Mouse (Mus musculus) adrenal gland, postnatal 14 days (tissue): ENCODE measurements at regions not wholly inside any gene's neighbourhood (a gene's known extent, or its start where the extent isn't known, plus 50 kb on each side); places are given as distances from the start of the nearest gene placed in this dataset.

Source experiments
- DNase-seq: peaks from one replicate; pipeline ENCODE4 v3.0.0; 2021; ENCODE audit warnings: mixed read lengths

- no peak for DNase-seq
Measured at GRCm38 (mm10) chr8:29765831-29766230, 2318.4 kb downstream of the Poteg start.

DNA sequence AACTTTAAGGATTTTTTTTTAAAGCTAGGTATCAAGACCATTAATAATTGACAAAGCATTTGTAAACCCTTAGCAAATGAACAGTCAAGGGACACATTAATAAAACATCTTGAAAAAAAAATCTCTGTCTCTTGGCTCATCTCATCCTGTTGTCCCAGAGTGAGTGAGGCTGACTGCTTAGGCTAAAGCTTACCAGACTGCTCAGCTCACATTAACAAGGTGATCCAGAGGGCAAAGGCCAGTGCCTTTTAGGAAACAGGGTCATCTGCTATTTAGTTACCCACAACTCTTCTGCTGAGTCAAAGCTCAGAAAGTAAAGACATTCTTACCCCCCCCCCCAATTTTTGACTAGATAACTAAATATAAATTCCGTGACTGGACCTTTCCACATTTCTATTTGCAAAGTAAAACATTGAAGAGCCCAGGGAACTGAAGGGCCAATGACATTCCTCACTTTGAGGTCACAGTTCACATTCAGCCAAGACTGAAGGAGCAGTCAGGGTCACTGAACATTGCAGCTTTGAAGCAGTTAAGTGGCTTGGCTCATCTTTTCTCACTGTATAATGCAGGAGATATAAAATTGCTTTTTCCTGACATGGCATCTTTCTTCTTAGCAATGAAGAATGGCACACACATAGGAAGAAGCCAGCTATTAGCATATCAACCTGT, 2318.9 kb downstream of the Poteg start:
- no peak for DNase-seq

- no peak for DNase-seq
Measured at GRCm38 (mm10) chr8:29777081-29777785, 2329.8 kb downstream of the Poteg start.

DNA sequence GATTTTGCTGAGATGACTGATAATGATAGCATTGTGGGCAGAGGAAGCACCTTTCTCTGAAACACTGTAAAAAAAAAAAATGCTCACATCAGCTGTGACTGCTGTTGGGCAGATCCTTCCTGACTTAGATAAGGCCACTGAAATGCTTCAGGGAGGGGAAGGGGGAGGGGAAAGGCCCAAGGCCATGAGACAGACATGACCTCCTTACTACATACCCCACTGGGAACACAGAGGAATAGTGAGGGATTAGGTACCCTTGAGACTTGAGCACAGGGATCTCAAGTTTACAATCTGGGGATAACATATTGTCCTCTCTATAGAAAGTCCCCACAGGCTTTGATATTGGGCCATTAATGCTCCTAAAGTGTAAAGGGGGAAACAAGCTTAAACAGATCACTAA, 2341.7 kb downstream of the Poteg start:
- peak; percentile 17 for DNase-seq

- DNase-seq = no peak
Measured at GRCm38 (mm10) chr8:29790029-29790428, 2342.6 kb downstream of the Poteg start.

DNA sequence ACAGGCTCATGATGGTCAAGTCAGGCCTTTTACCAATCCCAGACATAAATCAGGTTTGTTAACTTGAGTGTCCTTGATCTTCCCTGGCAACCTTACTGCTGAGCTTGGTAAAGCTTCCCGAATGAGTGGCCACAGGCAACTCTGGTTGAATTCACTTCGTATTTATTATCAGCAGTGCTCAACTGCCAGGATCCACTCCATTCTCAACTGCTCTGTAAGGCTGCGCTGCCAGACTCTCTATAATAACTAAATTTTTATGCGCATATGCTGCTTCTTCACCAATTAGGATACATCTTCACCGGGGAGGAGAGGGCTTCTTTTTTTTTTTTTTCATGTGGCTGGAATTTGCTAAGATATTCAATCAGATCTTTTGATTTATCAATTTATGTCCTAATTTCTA, 2359.8 kb downstream of the Poteg start:
- DNase-seq = no peak

DNA sequence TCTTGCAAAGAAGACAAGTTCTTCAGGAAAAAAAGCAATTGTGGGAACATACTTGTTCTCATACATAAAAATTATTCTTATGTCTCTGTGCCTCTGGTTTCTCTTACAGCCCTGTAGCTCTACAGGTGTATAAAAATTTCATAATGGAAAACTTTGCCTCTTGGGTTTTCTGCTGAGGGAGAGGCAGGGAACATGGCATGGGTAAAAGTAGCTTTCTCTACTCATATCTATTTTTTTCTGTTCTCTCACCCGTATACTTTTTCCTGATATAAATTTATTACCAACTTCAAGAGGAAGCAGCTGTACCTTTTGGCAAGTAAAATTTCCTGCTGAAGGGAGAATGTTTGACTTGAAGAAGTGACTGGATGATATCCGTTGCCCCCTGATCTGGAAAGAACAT, 2388.6 kb downstream of the Poteg start:
- DNase-seq = no peak
